Mouse (Mus musculus): Measurements from ENCODE around the gene Dmrtc1b. TPM values are rescaled to one million over a fixed set of nuclear protein-coding genes. Genes with fewer than 3 reads are reported as not detected.
"Not testable (repeated sequence)": the region's sequence is repeated elsewhere in the genome, so short reads cannot be mapped to it uniquely, and the experiment has no call there.

Dmrtc1b gene
- polyA plus RNA-seq (2014; fragmentation: Nextera tagmentation; extraction: Ambion mirVana): not detected in 2 replicates

GRCm38 (mm10) chrX:102707535-102707934 lies at the start of gene Dmrtc1b, which contains the start of gene Gm9112:
TSS of gene Dmrtc1b (plus strand) at chrX:102707865.
TSS of gene Gm9112 (minus strand) at chrX:102707635.
- not testable (repeated sequence) for ATAC-seq (replicated peaks; ENCODE audit: low FRiP score)

GRCm38 (mm10) chrX:102660712-102661111 lies 47.0 kb upstream of the Dmrtc1b start:
- no peak overlapping the region for H3K9ac ChIP-seq (ENCODE audit: low read length)
- H3K4me2 ChIP-seq (ENCODE audit: low read depth, low read length, severe bottlenecking): no peak overlapping the region
- ATAC-seq (replicated peaks; ENCODE audit: low FRiP score) (no peak), DNase-seq (ENCODE audit: low spot score) (no peak)
- no peak overlapping the region for H3K4me3 ChIP-seq (ENCODE audit: low read depth, low read length)
- no peaks in the 10 kb centered on the region for H3K9me3 ChIP-seq (ENCODE audit: control insufficient read depth, low read length)
- 18% methylated on average over 3 of the region's 3 CpGs for WGBS
- H3K36me3 ChIP-seq (ENCODE audit: control insufficient read depth, insufficient read depth, low read length): no peaks in the 10 kb centered on the region
- no peaks in the 10 kb centered on the region; the same call in 1 of the 2 replicates for H3K27me3 ChIP-seq (ENCODE audit: control insufficient read depth, insufficient read depth, low read length)
- no peaks in the 10 kb centered on the region for H3K4me1 ChIP-seq (replicated peaks; ENCODE audit: control insufficient read depth, insufficient read depth, low read length)
- H3K27ac ChIP-seq (ENCODE audit: low read depth, low read length): no peak overlapping the region

More at GRCm38 (mm10) chrX:102707535-102707934, at the start of gene Dmrtc1b, which contains the start of gene Gm9112:
- not testable (repeated sequence) for H3K4me1 ChIP-seq (replicated peaks; ENCODE audit: control insufficient read depth, insufficient read depth, low read length); H3K27me3 ChIP-seq (ENCODE audit: control insufficient read depth, insufficient read depth, low read length); H3K9ac ChIP-seq (ENCODE audit: low read length); H3K4me2 ChIP-seq (ENCODE audit: low read depth, low read length, severe bottlenecking); H3K4me3 ChIP-seq (ENCODE audit: low read depth, low read length); H3K27ac ChIP-seq (ENCODE audit: low read depth, low read length); H3K9me3 ChIP-seq (ENCODE audit: control insufficient read depth, low read length); H3K36me3 ChIP-seq (ENCODE audit: control insufficient read depth, insufficient read depth, low read length); DNase-seq (ENCODE audit: low spot score)
- WGBS: 77% methylated on average over 5 of the region's 10 CpGs

- WGBS: 93% methylated on average over 2 of the region's 2 CpGs
- no peak for ATAC-seq (replicated peaks; ENCODE audit: low FRiP score)
- H3K4me1 ChIP-seq (replicated peaks; ENCODE audit: control insufficient read depth, insufficient read depth, low read length): no peaks in the 10 kb centered on the region
Measured at GRCm38 (mm10) chrX:102666641-102667040, 41.0 kb upstream of the Dmrtc1b start.

GRCm38 (mm10) chrX:102684706-102685105 lies 23.0 kb upstream of the Dmrtc1b start:
- H3K36me3 ChIP-seq (ENCODE audit: control insufficient read depth, insufficient read depth, low read length); H3K27me3 ChIP-seq (ENCODE audit: control insufficient read depth, insufficient read depth, low read length); DNase-seq (ENCODE audit: low spot score); H3K4me1 ChIP-seq (replicated peaks; ENCODE audit: control insufficient read depth, insufficient read depth, low read length); H3K9me3 ChIP-seq (ENCODE audit: control insufficient read depth, low read length); H3K9ac ChIP-seq (ENCODE audit: low read length); ATAC-seq (replicated peaks; ENCODE audit: low FRiP score); H3K4me2 ChIP-seq (ENCODE audit: low read depth, low read length, severe bottlenecking); H3K27ac ChIP-seq (ENCODE audit: low read depth, low read length); H3K4me3 ChIP-seq (ENCODE audit: low read depth, low read length): not testable (repeated sequence)
- 45% methylated on average over 3 of the region's 3 CpGs for WGBS

More at GRCm38 (mm10) chrX:102666641-102667040, 41.0 kb upstream of the Dmrtc1b start:
- Histone ChIP-seq H3K4me2 (ENCODE audit: low read depth, low read length, severe bottlenecking) (no peak overlapping the region), H3K27me3 (ENCODE audit: control insufficient read depth, insufficient read depth, low read length) (no peaks in the 10 kb centered on the region), H3K36me3 (ENCODE audit: control insufficient read depth, insufficient read depth, low read length) (no peaks in the 10 kb centered on the region), H3K9me3 (ENCODE audit: control insufficient read depth, low read length) (no peaks in the 10 kb centered on the region), H3K27ac (ENCODE audit: low read depth, low read length) (no peak overlapping the region), H3K4me3 (ENCODE audit: low read depth, low read length) (no peak overlapping the region), H3K9ac (ENCODE audit: low read length) (no peak overlapping the region)
- DNase-seq (ENCODE audit: low spot score): no peak

- not testable (repeated sequence) for H3K36me3 ChIP-seq (ENCODE audit: control insufficient read depth, insufficient read depth, low read length); DNase-seq (ENCODE audit: low spot score); H3K27ac ChIP-seq (ENCODE audit: low read depth, low read length); H3K9ac ChIP-seq (ENCODE audit: low read length); H3K4me3 ChIP-seq (ENCODE audit: low read depth, low read length); ATAC-seq (replicated peaks; ENCODE audit: low FRiP score); H3K4me1 ChIP-seq (replicated peaks; ENCODE audit: control insufficient read depth, insufficient read depth, low read length); H3K27me3 ChIP-seq (ENCODE audit: control insufficient read depth, insufficient read depth, low read length); H3K9me3 ChIP-seq (ENCODE audit: control insufficient read depth, low read length); H3K4me2 ChIP-seq (ENCODE audit: low read depth, low read length, severe bottlenecking)
- 84% methylated on average over 5 of the region's 5 CpGs for WGBS
Measured at GRCm38 (mm10) chrX:102686872-102687271, 20.8 kb upstream of the Dmrtc1b start, which contains the start of gene Gm3880. TSS of gene Gm3880 (minus strand) at chrX:102686972.

GRCm38 (mm10) chrX:102689252-102689651 lies 18.4 kb upstream of the Dmrtc1b start:
- H3K9me3 ChIP-seq (ENCODE audit: control insufficient read depth, low read length); H3K4me2 ChIP-seq (ENCODE audit: low read depth, low read length, severe bottlenecking); H3K4me1 ChIP-seq (replicated peaks; ENCODE audit: control insufficient read depth, insufficient read depth, low read length); H3K4me3 ChIP-seq (ENCODE audit: low read depth, low read length); H3K27ac ChIP-seq (ENCODE audit: low read depth, low read length); H3K9ac ChIP-seq (ENCODE audit: low read length); H3K36me3 ChIP-seq (ENCODE audit: control insufficient read depth, insufficient read depth, low read length); H3K27me3 ChIP-seq (ENCODE audit: control insufficient read depth, insufficient read depth, low read length); ATAC-seq (replicated peaks; ENCODE audit: low FRiP score): not testable (repeated sequence)
- 21% methylated on average over 4 of the region's 4 CpGs for WGBS
- DNase-seq (ENCODE audit: low spot score): peak; percentile 52

- ATAC-seq (replicated peaks; ENCODE audit: low FRiP score); H3K4me1 ChIP-seq (replicated peaks; ENCODE audit: control insufficient read depth, insufficient read depth, low read length); H3K9me3 ChIP-seq (ENCODE audit: control insufficient read depth, low read length); DNase-seq (ENCODE audit: low spot score); H3K4me3 ChIP-seq (ENCODE audit: low read depth, low read length); H3K9ac ChIP-seq (ENCODE audit: low read length); H3K4me2 ChIP-seq (ENCODE audit: low read depth, low read length, severe bottlenecking); H3K27ac ChIP-seq (ENCODE audit: low read depth, low read length); H3K27me3 ChIP-seq (ENCODE audit: control insufficient read depth, insufficient read depth, low read length); H3K36me3 ChIP-seq (ENCODE audit: control insufficient read depth, insufficient read depth, low read length): not testable (repeated sequence)
- 79% methylated on average over 3 of the region's 3 CpGs for WGBS
Measured at GRCm38 (mm10) chrX:102700636-102701035, 7.0 kb upstream of the Dmrtc1b start.

GRCm38 (mm10) chrX:102724226-102724625 lies 16.6 kb downstream of the Dmrtc1b start:
- ATAC-seq (replicated peaks; ENCODE audit: low FRiP score); H3K4me2 ChIP-seq (ENCODE audit: low read depth, low read length, severe bottlenecking); H3K27ac ChIP-seq (ENCODE audit: low read depth, low read length); DNase-seq (ENCODE audit: low spot score); H3K27me3 ChIP-seq (ENCODE audit: control insufficient read depth, insufficient read depth, low read length); H3K9ac ChIP-seq (ENCODE audit: low read length); H3K36me3 ChIP-seq (ENCODE audit: control insufficient read depth, insufficient read depth, low read length); H3K4me1 ChIP-seq (replicated peaks; ENCODE audit: control insufficient read depth, insufficient read depth, low read length); H3K4me3 ChIP-seq (ENCODE audit: low read depth, low read length); H3K9me3 ChIP-seq (ENCODE audit: control insufficient read depth, low read length): not testable (repeated sequence)
- WGBS: 97% methylated on average over 6 of the region's 6 CpGs
